Mouse (Mus musculus): Measurements from ENCODE around the gene Kazald1.

Kazald1 gene

GRCm38 (mm10) chr19:45078971-45079764 lies 4.1 kb downstream of the Kazald1 start:
- no peak for DNase-seq

- DNase-seq, result peak; percentile 46
Observed at GRCm38 (mm10) chr19:45079769-45080515, 4.9 kb downstream of the Kazald1 start.

- no peak for DNase-seq
Observed at GRCm38 (mm10) chr19:45080711-45081110, 5.7 kb downstream of the Kazald1 start.

- peak; percentile 65 for DNase-seq
Observed at GRCm38 (mm10) chr19:45081279-45081678, 6.2 kb downstream of the Kazald1 start.

GRCm38 (mm10) chr19:45081841-45082550 lies 7.0 kb downstream of the Kazald1 start:
- DNase-seq, result peak; percentile 48

- DNase-seq, result peak; percentile 43
Observed at GRCm38 (mm10) chr19:45097868-45098267, 22.8 kb downstream of the Kazald1 start.

GRCm38 (mm10) chr19:45100486-45101270 lies 25.6 kb downstream of the Kazald1 start:
- DNase-seq, result peak; percentile 73

- DNase-seq, result no peak
Observed at GRCm38 (mm10) chr19:45105591-45105990, 30.6 kb downstream of the Kazald1 start.

GRCm38 (mm10) chr19:45106689-45107088 lies 31.6 kb downstream of the Kazald1 start:
- no peak for DNase-seq

GRCm38 (mm10) chr19:45110681-45111080 lies 35.6 kb downstream of the Kazald1 start:
- no peak for DNase-seq

- DNase-seq, result no peak
Observed at GRCm38 (mm10) chr19:45112444-45112843, 37.4 kb downstream of the Kazald1 start.

GRCm38 (mm10) chr19:45113791-45114460 lies 38.9 kb downstream of the Kazald1 start:
- DNase-seq, result peak; percentile 23

- DNase-seq, result no peak
Observed at GRCm38 (mm10) chr19:45114772-45115171, 39.7 kb downstream of the Kazald1 start.

- peak; percentile 60 for DNase-seq
Observed at GRCm38 (mm10) chr19:45116798-45117197, 41.8 kb downstream of the Kazald1 start.

Measured in kidney, adult 9 months (tissue).